ENCODE assay signal across 8 mouse cellular contexts in genomic region chr8:125518301-125518700, GRCm38 (mm10). TPM values are rescaled to one million over a fixed set of nuclear protein-coding genes. Genes with fewer than 3 reads are reported as not detected.
DNase-seq lines count a peak whose midpoint lies in the region; ATAC-seq and TF ChIP-seq lines count a peak whose summit lies in the region.

No protein-coding gene starts in this region.

- H3K36me3 ChIP-seq in hindbrain, embryonic 10.5 days = 0 out of 2 replicates have a peak, but pooled peaks cover 2% of the 10 kb centered on the region
- H3K36me3 ChIP-seq in hindbrain, embryonic 16.5 days (ENCODE audit: control insufficient read depth, insufficient read depth, low read length) = no peaks in the 10 kb centered on the region
- H3K36me3 ChIP-seq in embryonic facial prominence, embryonic 10.5 days (replicated peaks) = no peaks in the 10 kb centered on the region
- no peaks in the 10 kb centered on the region for H3K36me3 ChIP-seq in kidney, adult 2 months (ENCODE audit: control insufficient read depth, insufficient read depth, low read length)

- ATAC-seq in hindbrain, embryonic 16.5 days = no peak

- no peak for TF ChIP-seq POLR2A in kidney, adult 2 months (IDR thresholded peaks at IDR 0.05; ENCODE audit: low read depth, low read length)

- no peak for DNase-seq in hindbrain, embryonic 10.5 days (ENCODE audit: low spot score)
- DNase-seq in embryonic facial prominence, embryonic 10.5 days (ENCODE audit: low spot score) = no peak
- peak; percentile 80 for DNase-seq in kidney, adult 2 months
- DNase-seq in lung, postnatal 4 days = peak; percentile 69 to 80
- DNase-seq in yolk sac, embryonic 10.5 days (ENCODE audit: low spot score) = no peak
- no peak for DNase-seq in frontal cortex, postnatal 36 days (ENCODE audit: low spot score in 2 of 2)
- DNase-seq in layer of hippocampus, adult 8-10 months (ENCODE audit: low spot score in 2 of 2) = no peak

- H3K4me2 ChIP-seq in hindbrain, embryonic 16.5 days (ENCODE audit: low read length) = no peak overlapping the region

- H3K27me3 ChIP-seq in hindbrain, embryonic 10.5 days (ENCODE audit: insufficient read depth, poor library complexity, severe bottlenecking) = peaks cover under 1% of the 10 kb centered on the region; the same call in 1 of the 2 replicates
- no peaks in the 10 kb centered on the region for H3K27me3 ChIP-seq in hindbrain, embryonic 16.5 days (replicated peaks; ENCODE audit: control insufficient read depth, insufficient read depth, low read length)
- H3K27me3 ChIP-seq in embryonic facial prominence, embryonic 10.5 days (replicated peaks; ENCODE audit: low read depth, poor library complexity, severe bottlenecking) = no peaks in the 10 kb centered on the region; the same call in 1 of the 2 replicates
- H3K27me3 ChIP-seq in kidney, adult 2 months (replicated peaks; ENCODE audit: control insufficient read depth, insufficient read depth, low read length) = no peaks in the 10 kb centered on the region

- no peak for TF ChIP-seq CTCF in kidney, adult 2 months (conservative IDR thresholded peaks at IDR 0.05; ENCODE audit: insufficient read depth, insufficient read length, low read depth, low read length)

- no peak overlapping the region for H3K4me3 ChIP-seq in hindbrain, embryonic 10.5 days
- H3K4me3 ChIP-seq in hindbrain, embryonic 16.5 days (ENCODE audit: low read length) = no peak overlapping the region
- no peak overlapping the region for H3K4me3 ChIP-seq in embryonic facial prominence, embryonic 10.5 days
- no peak overlapping the region for H3K4me3 ChIP-seq in kidney, adult 2 months (ENCODE audit: insufficient read depth, low read depth, low read length)

- peaks cover 96% of the 10 kb centered on the region for H3K4me1 ChIP-seq in hindbrain, embryonic 10.5 days (replicated peaks)
- H3K4me1 ChIP-seq in hindbrain, embryonic 16.5 days (ENCODE audit: control insufficient read depth, insufficient read depth, low read depth, low read length) = peaks cover 25% of the 10 kb centered on the region
- peaks cover 90% of the 10 kb centered on the region for H3K4me1 ChIP-seq in embryonic facial prominence, embryonic 10.5 days
- H3K4me1 ChIP-seq in kidney, adult 2 months (ENCODE audit: control insufficient read depth, insufficient read depth, low read length) = 0 out of 2 replicates have a peak, but pooled peaks cover 2% of the 10 kb centered on the region

- 82% methylated on average over 6 of the region's 6 CpGs for whole genome bisulfite sequencing in hindbrain, embryonic 10.5 days
- WGBS in hindbrain, embryonic 16.5 days = 79% methylated on average over 6 of the region's 6 CpGs
- 69% methylated on average over 6 of the region's 6 CpGs for WGBS in embryonic facial prominence, embryonic 10.5 days
- 66% methylated on average over 6 of the region's 6 CpGs for WGBS in kidney, adult 2 months

- no peak overlapping the region for H3K9ac ChIP-seq in hindbrain, embryonic 16.5 days (ENCODE audit: low read depth, low read length)

- H3K27ac ChIP-seq in hindbrain, embryonic 10.5 days = peak overlapping the region; percentile 64
- no peak overlapping the region; the same call in 1 of the 2 replicates for H3K27ac ChIP-seq in hindbrain, embryonic 16.5 days (ENCODE audit: low read depth, low read length)
- peak overlapping the region; percentile 10 for H3K27ac ChIP-seq in embryonic facial prominence, embryonic 10.5 days (replicated peaks)
- H3K27ac ChIP-seq in kidney, adult 2 months (ENCODE audit: insufficient read depth, low read depth, low read length) = peak overlapping the region; percentile 3; the same call in 1 of the 2 replicates

- H3K9me3 ChIP-seq in hindbrain, embryonic 10.5 days = no peaks in the 10 kb centered on the region
- H3K9me3 ChIP-seq in hindbrain, embryonic 16.5 days (ENCODE audit: control insufficient read depth, low read length) = no peaks in the 10 kb centered on the region
- no peaks in the 10 kb centered on the region for H3K9me3 ChIP-seq in embryonic facial prominence, embryonic 10.5 days

RNA-seq across cellular contexts. Expression of gene Sipa1l2, which starts 51.3 kb away (rescaled TPM):
- polyA plus RNA-seq in hindbrain, embryonic 10.5 days (2016; fragmentation: Nextera tagmentation; extraction: Ambion mirVana) = 13.9 and 20.1 TPM in 2 replicates
- 15.9 and 20.5 TPM in 2 replicates for polyA plus RNA-seq in hindbrain, embryonic 16.5 days (2015; fragmentation: Nextera tagmentation; extraction: Ambion mirVana)
- polyA plus RNA-seq in embryonic facial prominence, embryonic 10.5 days (2016; fragmentation: Nextera tagmentation; extraction: Ambion mirVana) = 12.7 and 14.8 TPM in 2 replicates
- 8.1 and 8.3 TPM in 2 replicates for polyA plus RNA-seq in kidney, adult 2 months (2012; rRNA removed)
- 10 to 100 TPM; 55.3 to 61.5 (median 58.6) TPM for total RNA-seq in layer of hippocampus, adult 8-10 months (2022)

Comparison
In these comparisons a context has a peak if more than half of its experiments do, and no peak if none do; other contexts are left out.
1. DNase-seq: peak in kidney, adult 2 months (single experiment) and lung, postnatal 4 days (2 of 2); none in hindbrain, embryonic 10.5 days (single experiment), embryonic facial prominence, embryonic 10.5 days (single experiment), yolk sac, embryonic 10.5 days (single experiment), frontal cortex, postnatal 36 days (0 of 2) and layer of hippocampus, adult 8-10 months (0 of 2).